Mouse (Mus musculus) embryonic facial prominence, embryonic 12.5 days (tissue): Measurements from ENCODE around the gene Rtp1. TPM values are rescaled to one million over a fixed set of nuclear protein-coding genes. Genes with fewer than 3 reads are reported as not detected.

Source experiments
- ATAC-seq: fragments of 200-750 bp; cut with Nextera tagmentation; 2 replicates; pipeline ENCODE4 v1.8.0; 2017; ENCODE audit not compliant: insufficient number of reproducible peaks, insufficient read depth, low FRiP score, low TSS enrichment
- H3K27ac ChIP-seq: fragments of 300-500 bp; sonication (generic); 2 replicates; pipeline ENCODE4 v1.5.1; 2016; ENCODE audit warnings: mild to moderate bottlenecking
- H3K27me3 ChIP-seq: fragments of 300-500 bp; sonication (generic); 2 replicates; pipeline ENCODE4 v1.6.1; 2016; ENCODE audit warnings: mild to moderate bottlenecking, moderate library complexity
- H3K36me3 ChIP-seq: fragments of 300-500 bp; sonication (generic); 2 replicates; pipeline ENCODE4 v1.6.1; 2016; ENCODE audit warnings: mild to moderate bottlenecking
- H3K4me1 ChIP-seq: fragments of 300-500 bp; sonication (generic); 2 replicates; pipeline ENCODE4 v1.6.1; 2016
- H3K4me2 ChIP-seq: fragments of 300-500 bp; sonication (generic); replicated peaks from 2 replicates; pipeline ENCODE4 v1.6.1; 2016; ENCODE audit warnings: mild to moderate bottlenecking, moderate library complexity
- H3K4me3 ChIP-seq: fragments of 300-500 bp; sonication (generic); 2 replicates; pipeline ENCODE4 v1.5.1; 2016; ENCODE audit warnings: mild to moderate bottlenecking
- H3K9ac ChIP-seq: fragments of 300-500 bp; sonication (generic); 2 replicates; pipeline ENCODE4 v1.6.1; 2016; ENCODE audit warnings: mild to moderate bottlenecking, moderate library complexity
- H3K9me3 ChIP-seq: fragments of 300-500 bp; sonication (generic); 2 replicates; pipeline ENCODE4 v1.6.1; 2016; ENCODE audit warnings: mild to moderate bottlenecking, moderate library complexity
- WGBS: fragments of 180-500 bp; shearing (Covaris S2); methylation state at CpG from one replicate; pipeline ENCODE4 v1.1.7; 2016; 5-methylcytosine and 5-hydroxymethylcytosine counted together
- polyA plus RNA-seq: library from polyadenylated mRNA; unstranded; fragments of >200 nt; fragmentation: Nextera tagmentation; extraction: Ambion mirVana; gene quantifications from 2 replicates; pipeline ENCODE4 v1.2.1, GENCODE M21; 2016

Gene Rtp1
- 0.46 and 0.67 TPM in 2 replicates for polyA plus RNA-seq

DNA sequence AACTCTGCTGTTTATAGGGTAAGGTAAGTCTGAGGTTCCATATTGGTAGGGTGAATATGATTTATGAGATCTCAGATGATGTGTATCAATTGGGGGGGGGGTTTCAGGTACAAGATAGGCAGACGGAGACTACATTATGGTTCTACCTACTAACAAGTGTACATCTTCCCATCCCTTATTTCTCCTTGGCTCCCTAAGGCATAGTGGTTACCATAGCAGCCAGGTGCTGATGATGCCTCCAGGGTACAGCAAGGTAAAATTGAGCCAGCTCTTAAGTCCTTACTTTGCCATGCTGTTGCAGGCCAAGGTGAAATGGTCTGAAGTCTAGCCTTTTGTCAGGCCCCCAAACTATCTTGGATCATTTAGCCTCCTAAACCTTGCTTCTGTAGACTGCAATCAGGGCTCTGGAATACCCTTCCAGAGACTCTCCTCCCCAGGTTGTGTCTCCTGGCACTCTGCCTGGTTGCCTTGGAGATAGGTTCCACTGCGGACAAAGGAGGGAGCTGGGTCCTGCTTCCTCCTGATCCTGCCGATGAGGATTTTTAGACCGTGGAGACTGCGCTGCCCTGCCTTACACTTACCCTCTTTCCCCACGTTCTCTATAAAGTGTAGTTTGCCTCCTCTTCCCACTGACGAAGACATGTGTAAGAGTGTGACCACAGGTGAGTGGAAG is at the start of gene Rtp1:
Rtp1 (plus strand) TSS at position 487 of the 673 bp plus-strand sequence.
- H3K36me3 ChIP-seq, result no peaks in the 10 kb centered on the region
- H3K9me3 ChIP-seq, result no peaks in the 10 kb centered on the region
- H3K27me3 ChIP-seq, result no peaks in the 10 kb centered on the region
- H3K4me1 ChIP-seq, result no peaks in the 10 kb centered on the region
- H3K27ac ChIP-seq, result no peak within 1 kb of the TSS
- no peak for ATAC-seq
- H3K4me3 ChIP-seq, result no peak within 1 kb of the TSS
- no peak within 1 kb of the TSS for H3K9ac ChIP-seq
- no peak within 1 kb of the TSS for H3K4me2 ChIP-seq
- 88% methylated on average over 7 of the region's 7 CpGs for WGBS

DNA sequence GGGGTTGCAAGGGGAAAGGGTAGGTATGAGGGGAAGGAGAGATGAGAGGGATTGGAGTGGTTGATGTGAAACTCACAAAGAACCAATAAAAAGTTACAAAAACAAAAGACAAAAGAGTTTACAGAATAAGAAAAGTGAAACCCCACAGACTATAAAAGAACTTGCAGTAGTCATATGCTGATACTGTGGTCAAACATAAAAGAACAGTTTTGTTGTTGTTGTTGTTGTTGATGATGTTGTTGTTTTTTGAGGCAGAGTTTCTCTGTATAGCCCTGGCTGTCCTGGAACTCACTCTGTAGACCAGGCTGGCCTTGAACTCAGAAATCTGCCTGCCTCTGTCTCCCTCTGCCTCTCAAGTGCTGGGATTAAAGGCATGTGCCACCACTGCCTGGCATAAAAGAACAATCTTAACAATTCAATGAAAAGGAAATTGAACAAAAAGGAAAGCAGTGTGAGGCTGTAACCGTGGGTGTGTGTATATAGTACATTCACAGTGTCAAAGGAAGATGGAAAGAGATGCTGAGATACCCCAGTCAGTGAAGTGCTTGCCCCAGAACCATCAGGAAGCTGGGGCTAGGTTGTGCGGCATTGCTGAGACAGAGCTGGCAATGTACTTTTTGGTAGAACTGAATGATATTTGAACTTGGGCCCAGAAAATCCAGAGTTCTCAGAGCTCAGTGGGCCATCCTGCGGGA is 49.2 kb upstream of the Rtp1 start:
- whole genome bisulfite sequencing, result 86% methylated on average over 3 of the region's 3 CpGs
- Histone ChIP-seq H3K9ac (no peak overlapping the region), H3K4me1 (no peaks in the 10 kb centered on the region), H3K9me3 (no peaks in the 10 kb centered on the region), H3K27me3 (no peaks in the 10 kb centered on the region), H3K4me3 (no peak overlapping the region), H3K27ac (no peak overlapping the region), H3K36me3 (no peaks in the 10 kb centered on the region), H3K4me2 (no peak overlapping the region)
- no peak for ATAC-seq

DNA sequence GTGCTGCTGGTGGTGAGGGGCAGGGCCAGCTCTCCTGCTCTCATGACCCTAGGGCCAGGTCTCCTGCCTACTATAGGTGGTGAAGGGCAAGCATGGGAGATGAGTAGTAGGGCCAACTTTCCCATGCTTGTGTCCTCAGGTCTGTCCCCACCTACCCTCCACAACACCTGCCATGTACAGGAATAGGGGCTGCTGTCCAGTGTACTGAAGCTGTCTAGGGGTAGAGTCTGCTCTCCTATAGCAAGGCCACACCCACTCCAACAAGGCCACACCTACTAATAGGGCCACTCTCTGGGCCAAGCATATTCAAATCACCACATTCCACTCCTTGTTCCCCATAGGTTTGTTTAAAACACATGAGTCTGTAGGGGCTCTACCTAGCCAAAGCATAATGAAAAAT is 44.6 kb upstream of the Rtp1 start:
- Histone ChIP-seq H3K4me3 (no peak overlapping the region), H3K4me2 (no peak overlapping the region), H3K9me3 (no peaks in the 10 kb centered on the region), H3K27ac (no peak overlapping the region), H3K9ac (no peak overlapping the region), H3K27me3 (no peaks in the 10 kb centered on the region), H3K36me3 (no peaks in the 10 kb centered on the region), H3K4me1 (no peaks in the 10 kb centered on the region)
- ATAC-seq, result no peak

DNA sequence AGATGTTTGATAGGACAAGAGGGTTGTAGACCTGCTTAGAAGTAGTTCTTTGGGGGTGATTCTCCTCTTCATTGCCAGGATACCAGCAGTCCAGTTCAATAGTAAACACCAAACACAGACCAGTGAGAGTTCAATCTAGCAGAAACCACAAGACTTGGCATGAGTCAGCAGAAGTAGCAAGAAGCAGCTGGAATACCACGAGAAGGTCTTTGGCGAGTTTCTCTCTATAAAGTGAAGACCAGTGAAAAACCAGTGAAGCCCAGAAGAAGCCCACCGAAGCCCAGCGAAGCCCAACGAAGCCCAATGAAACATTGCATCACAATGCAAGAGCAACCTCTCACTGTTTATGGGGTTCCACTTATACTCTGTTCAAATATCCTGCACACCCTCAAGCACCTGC is 31.0 kb upstream of the Rtp1 start:
- no peaks in the 10 kb centered on the region for H3K36me3 ChIP-seq
- no peak overlapping the region for H3K9ac ChIP-seq
- peaks cover 16% of the 10 kb centered on the region for H3K4me1 ChIP-seq
- 91% methylated on average over 5 of the region's 5 CpGs for WGBS
- no peaks in the 10 kb centered on the region for H3K27me3 ChIP-seq
- H3K9me3 ChIP-seq, result no peaks in the 10 kb centered on the region
- no peak overlapping the region for H3K4me2 ChIP-seq
- H3K27ac ChIP-seq, result no peak overlapping the region
- no peak for ATAC-seq
- no peak overlapping the region for H3K4me3 ChIP-seq

DNA sequence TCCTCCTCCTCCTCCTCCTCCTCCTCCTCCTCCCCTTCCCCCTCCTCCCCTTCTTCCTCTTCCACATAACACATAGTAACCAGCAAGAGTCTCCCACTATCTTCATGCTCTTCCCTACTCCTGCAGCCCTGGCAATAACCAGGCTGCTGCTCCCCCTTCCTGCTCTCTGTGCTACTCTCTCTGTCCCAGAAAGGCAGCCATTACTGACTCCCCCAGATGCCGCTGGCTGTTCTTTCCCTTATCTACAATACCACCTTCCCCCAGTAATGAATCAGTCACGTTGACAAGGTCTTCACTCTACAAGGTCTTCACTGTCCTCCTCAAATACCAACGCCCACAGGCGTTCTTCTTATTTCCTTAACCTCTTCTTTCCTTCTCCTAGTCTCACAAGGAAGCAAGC is 27.5 kb upstream of the Rtp1 start:
- H3K36me3 ChIP-seq, result no peaks in the 10 kb centered on the region
- no peak overlapping the region for H3K4me2 ChIP-seq
- no peak overlapping the region for H3K4me3 ChIP-seq
- 39% methylated on average over 4 of the region's 4 CpGs for WGBS
- H3K9ac ChIP-seq, result no peak overlapping the region
- 0 out of 2 replicates have a peak overlapping the region, but pooled peaks have one; percentile 30 for H3K27ac ChIP-seq
- no peak for ATAC-seq
- no peaks in the 10 kb centered on the region for H3K27me3 ChIP-seq
- peaks cover 18% of the 10 kb centered on the region for H3K4me1 ChIP-seq
- no peaks in the 10 kb centered on the region for H3K9me3 ChIP-seq

DNA sequence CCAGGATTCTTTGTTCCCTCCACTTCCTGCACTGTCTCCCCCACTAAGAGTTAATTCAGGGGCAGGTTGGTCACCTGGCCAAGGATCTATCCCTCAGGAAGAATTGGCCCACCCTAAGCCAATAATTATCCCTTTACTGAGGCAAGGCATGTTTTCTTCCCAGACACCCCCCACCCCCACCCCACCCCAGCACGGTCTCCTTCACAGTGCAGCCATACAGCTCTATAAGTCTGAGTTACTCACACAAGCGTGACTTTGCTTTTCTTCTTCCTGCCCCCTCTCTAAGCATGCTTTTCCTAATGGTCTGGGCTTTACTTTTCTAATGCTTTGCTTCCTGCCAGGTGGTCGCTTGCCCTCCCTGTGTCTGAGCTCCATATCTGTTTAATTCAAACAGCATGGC is 27.0 kb upstream of the Rtp1 start:
- no peak for ATAC-seq
- Histone ChIP-seq H3K9me3 (no peaks in the 10 kb centered on the region), H3K4me2 (no peak overlapping the region), H3K9ac (no peak overlapping the region), H3K4me1 (peaks cover 18% of the 10 kb centered on the region), H3K27me3 (no peaks in the 10 kb centered on the region), H3K4me3 (no peak overlapping the region), H3K36me3 (no peaks in the 10 kb centered on the region), H3K27ac (0 out of 2 replicates have a peak overlapping the region, but pooled peaks have one; percentile 30)
- 26% methylated on average over 3 of the region's 3 CpGs for WGBS

DNA sequence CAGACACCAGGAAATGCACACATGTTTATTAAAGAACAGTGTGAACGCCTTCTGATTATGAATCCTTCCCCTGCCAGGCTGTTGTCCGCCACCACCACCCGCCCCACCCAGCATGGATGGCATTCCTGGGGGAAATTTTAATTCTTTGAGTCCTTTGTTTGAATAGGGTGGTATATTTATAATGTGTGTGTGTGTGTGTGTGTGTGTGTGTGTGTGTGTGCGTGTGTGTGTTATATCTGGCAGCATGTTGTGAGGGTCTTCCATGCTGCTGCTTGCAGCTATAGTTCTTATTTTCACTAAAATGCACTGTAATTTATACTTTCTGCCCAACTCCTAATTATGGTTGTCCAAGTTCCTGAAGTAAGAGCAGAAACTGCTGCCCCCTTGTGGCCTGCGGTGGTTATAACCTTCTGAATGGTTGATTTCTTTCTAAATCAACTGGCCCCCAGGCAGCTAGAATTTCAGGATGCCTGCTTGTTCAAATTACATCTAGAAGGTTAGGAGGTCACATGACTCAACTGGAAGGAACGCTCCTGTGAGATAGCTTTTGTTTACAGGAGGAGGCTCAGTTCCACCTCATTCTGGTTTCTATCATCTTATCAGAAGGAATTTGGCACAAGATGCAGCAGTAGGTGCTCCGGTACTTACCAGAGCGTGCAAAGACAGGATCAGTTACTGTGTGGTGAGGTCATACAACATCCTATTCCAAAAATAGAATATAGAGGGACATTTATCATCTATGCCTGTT is 25.8 kb upstream of the Rtp1 start:
- Histone ChIP-seq H3K4me1 (peaks cover 18% of the 10 kb centered on the region), H3K4me3 (no peak overlapping the region), H3K36me3 (no peaks in the 10 kb centered on the region), H3K27ac (0 out of 2 replicates have a peak overlapping the region, but pooled peaks have one; percentile 67), H3K27me3 (no peaks in the 10 kb centered on the region), H3K9ac (no peak overlapping the region), H3K9me3 (no peaks in the 10 kb centered on the region), H3K4me2 (no peak overlapping the region)
- WGBS, result 31% methylated on average over 8 of the region's 8 CpGs
- ATAC-seq, result no peak

DNA sequence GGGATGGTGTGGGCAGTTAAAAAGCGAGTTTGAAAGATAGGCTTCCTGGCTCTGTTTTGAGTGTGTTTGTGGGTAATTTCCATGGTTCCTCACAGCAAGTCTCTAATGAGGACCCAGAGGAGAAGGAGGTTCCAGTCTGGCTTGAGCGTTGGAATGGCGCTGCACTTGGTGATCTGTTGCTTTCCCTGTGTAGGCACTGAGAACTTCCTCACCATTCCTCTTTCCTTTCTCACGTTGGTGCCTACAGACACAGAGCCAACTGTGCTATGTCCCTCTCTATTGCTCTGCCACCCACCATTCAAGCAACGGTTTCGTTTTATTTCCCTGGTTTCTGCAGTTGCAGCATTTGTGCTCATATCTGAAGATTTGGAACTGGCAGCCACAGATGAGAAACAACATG is 16.0 kb upstream of the Rtp1 start:
- H3K9ac ChIP-seq, result no peak overlapping the region
- H3K27ac ChIP-seq, result no peak overlapping the region
- H3K27me3 ChIP-seq, result no peaks in the 10 kb centered on the region
- ATAC-seq, result no peak
- H3K9me3 ChIP-seq, result no peaks in the 10 kb centered on the region
- H3K4me2 ChIP-seq, result no peak overlapping the region
- no peaks in the 10 kb centered on the region for H3K36me3 ChIP-seq
- no peak overlapping the region for H3K4me3 ChIP-seq
- peaks cover 14% of the 10 kb centered on the region; the same call in 1 of the 2 replicates for H3K4me1 ChIP-seq
- WGBS, result 79% methylated on average over 6 of the region's 6 CpGs

DNA sequence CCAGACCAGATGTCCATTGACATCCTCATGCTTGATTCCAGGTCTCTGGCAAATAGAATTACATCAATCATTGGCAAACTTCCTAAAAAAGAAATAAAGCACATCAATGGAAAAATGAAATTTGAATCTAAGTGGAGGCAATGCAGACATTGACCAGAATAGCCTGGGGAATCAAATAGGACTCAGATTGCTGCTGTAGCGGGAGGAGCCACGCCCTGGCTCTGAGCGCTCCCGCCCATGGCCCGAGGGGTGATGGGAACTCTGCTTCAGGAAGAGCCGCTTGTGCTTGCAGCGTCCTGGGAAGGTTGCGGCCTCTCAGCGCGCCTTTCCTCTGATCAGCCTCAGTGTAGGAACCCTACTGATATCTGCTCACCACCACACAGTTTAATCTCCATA is 12.7 kb upstream of the Rtp1 start:
- Histone ChIP-seq H3K27ac (0 out of 2 replicates have a peak overlapping the region, but pooled peaks have one; percentile 11), H3K9ac (no peak overlapping the region), H3K27me3 (no peaks in the 10 kb centered on the region), H3K36me3 (no peaks in the 10 kb centered on the region), H3K9me3 (no peaks in the 10 kb centered on the region), H3K4me3 (no peak overlapping the region), H3K4me1 (peaks cover 14% of the 10 kb centered on the region; the same call in 1 of the 2 replicates), H3K4me2 (peak overlapping the region; percentile 36)
- 17% methylated on average over 10 of the region's 10 CpGs for WGBS
- peak; percentile 57; the same call in 1 of the 2 replicates for ATAC-seq

DNA sequence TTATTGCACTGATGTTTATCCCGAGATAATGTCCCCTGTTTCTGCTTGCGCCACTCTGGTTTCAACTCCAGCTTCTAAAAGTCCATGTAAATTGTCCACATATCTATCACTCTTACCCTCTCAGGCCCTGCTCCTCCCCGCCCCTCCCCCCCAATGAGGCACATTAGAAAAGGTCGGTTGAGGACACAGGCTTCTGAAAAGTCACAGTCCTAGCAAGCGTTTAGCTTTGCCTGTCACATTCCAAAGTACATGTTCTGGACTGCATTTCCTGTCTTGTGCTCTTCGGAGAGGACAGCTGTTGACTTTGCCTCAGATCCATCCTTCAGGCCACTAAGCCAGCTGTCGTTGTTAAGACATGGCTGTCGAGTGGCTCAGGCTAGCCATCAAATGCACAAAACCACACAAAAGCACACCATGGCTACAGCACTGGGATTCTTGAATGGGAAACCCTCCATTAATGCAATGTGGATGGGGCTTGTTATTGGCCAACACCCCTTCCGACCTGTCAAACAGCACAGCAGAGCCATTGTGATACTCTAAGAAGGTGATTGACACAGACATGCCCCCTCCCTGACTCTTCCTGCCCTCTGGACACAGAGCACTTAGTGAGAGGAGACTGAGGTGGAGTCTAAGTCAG is 12.2 kb upstream of the Rtp1 start:
- Histone ChIP-seq H3K9ac (no peak overlapping the region), H3K9me3 (no peaks in the 10 kb centered on the region), H3K27me3 (no peaks in the 10 kb centered on the region), H3K4me3 (no peak overlapping the region), H3K4me2 (peak overlapping the region; percentile 36), H3K36me3 (no peaks in the 10 kb centered on the region), H3K27ac (0 out of 2 replicates have a peak overlapping the region, but pooled peaks have one; percentile 11), H3K4me1 (peaks cover 14% of the 10 kb centered on the region; the same call in 1 of the 2 replicates)
- 25% methylated on average over 9 of the region's 9 CpGs for WGBS
- no peak for ATAC-seq

DNA sequence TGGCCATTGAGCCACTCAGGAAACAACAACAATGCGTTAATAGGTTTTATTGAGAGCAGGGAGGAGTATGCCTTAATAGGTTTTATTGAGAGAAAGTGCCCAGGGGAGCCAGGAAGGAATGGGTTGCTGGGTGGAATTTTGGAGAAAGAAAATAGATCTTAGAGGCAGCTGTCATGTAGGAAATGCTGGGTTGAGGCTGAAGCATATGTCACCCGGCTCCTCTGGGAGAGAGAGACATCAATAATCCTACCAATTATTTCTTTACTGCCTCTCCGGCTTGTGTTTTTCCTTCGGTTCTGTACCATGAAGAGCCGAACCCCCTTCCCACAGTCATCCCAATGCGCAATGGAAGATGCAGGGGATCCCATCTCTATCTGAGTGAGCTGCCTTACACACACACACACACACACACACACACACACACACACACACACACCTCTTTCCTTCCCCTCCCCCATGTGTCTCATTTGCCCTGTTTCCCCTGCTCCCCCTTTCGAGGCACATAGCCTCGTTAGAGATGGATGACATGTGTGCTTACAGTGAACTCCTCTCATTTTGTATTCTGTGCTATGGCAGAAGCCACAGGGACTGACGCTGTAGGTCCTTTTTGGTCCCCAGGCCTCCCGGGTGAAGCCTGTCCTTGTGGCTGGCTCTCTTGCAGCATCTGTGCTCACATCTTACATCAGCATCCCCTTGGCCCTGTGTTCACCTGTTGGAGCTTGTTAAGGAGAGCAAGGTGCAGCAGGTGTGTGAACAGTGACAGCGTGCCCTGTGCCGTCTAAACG is 11.3 kb upstream of the Rtp1 start:
- no peak for ATAC-seq
- Histone ChIP-seq H3K9me3 (no peaks in the 10 kb centered on the region), H3K4me1 (peaks cover 14% of the 10 kb centered on the region; the same call in 1 of the 2 replicates), H3K9ac (no peak overlapping the region), H3K4me2 (no peak overlapping the region), H3K27me3 (no peaks in the 10 kb centered on the region), H3K36me3 (no peaks in the 10 kb centered on the region), H3K27ac (no peak overlapping the region), H3K4me3 (no peak overlapping the region)
- 63% methylated on average over 13 of the region's 13 CpGs for WGBS
